ENCODE assay signal across 11 mouse cellular contexts in the genomic region with DNA sequence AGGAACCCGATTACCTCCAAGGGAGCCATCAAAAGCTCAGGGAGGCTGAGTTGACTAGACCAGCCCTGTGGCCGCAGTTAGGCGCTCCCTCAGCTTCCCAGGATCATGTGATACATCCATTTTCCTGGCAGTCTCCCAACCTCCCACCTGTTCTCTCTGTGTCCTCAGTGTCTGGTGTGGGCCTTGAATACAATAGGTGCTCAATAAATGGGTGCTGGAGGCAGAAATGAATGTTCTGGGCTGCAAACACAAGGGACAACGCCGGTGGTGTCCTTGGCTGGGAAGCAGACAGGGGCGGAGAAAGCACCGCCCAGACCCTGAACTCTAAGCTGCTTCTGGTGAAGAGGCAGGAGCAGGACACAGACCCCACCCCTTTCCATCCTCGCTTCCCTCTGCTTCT.
"Had no signal": no experiment of that assay in that cellular context is flagged by ENCODE, and none has a peak within 500 bp of the region (broad histone marks: within the 10 kb centered on the region; RNA-seq: fewer than 3 reads in every experiment).

No protein-coding gene starts in this region.

- H3K27ac ChIP-seq: limb, embryonic 15.5 days; liver, embryonic 12.5 days; macrophage had no signal

- H3K9ac ChIP-seq: limb, embryonic 15.5 days; liver, embryonic 12.5 days; lung, embryonic 14.5 days had no signal

- H3K4me1 ChIP-seq: liver, embryonic 12.5 days had no signal

- H3K4me2 ChIP-seq: limb, embryonic 15.5 days; liver, embryonic 12.5 days; lung, embryonic 14.5 days; midbrain, embryonic 11.5 days had no signal

- ATAC-seq: liver, embryonic 12.5 days had no signal

- DNase-seq: kidney, postnatal 10 days; kidney, postnatal 4 days; left cerebral cortex, postnatal 4 days; lung, postnatal 14 days; right cerebral cortex, postnatal 14 days had no signal

- H3K4me3 ChIP-seq: limb, embryonic 15.5 days; liver, embryonic 12.5 days; megakaryocyte, embryonic 14.5 days had no signal

- H3K9me3 ChIP-seq: limb, embryonic 15.5 days had no signal

- H3K36me3 ChIP-seq: limb, embryonic 15.5 days; liver, embryonic 12.5 days had no signal
